Mouse (Mus musculus) CH12.LX (cell line): ENCODE data around the gene Cep44.

ENCODE experiments used
- CTCF ChIP-seq, 2 experiments: IDR thresholded peaks in 1 of 2; conservative IDR thresholded peaks in 1 of 2; 2 replicates each; pipeline ENCODE4 v1.5.1; 2011 to 2012; ENCODE audit warnings: low read depth in 2 of 2, low read length in 2 of 2, improper control_type of control experiment in 1 of 2, inconsistent platforms in 1 of 2, mild to moderate bottlenecking in 1 of 2, moderate library complexity in 1 of 2
- GABPA ChIP-seq: IDR thresholded peaks from 2 replicates; pipeline ENCODE4 v1.6.1; 2012; ENCODE audit warnings: low read depth, low read length, improper control_type of control experiment, inconsistent platforms; ENCODE audit not compliant: insufficient replicate concordance
- HCFC1 ChIP-seq: IDR thresholded peaks from 2 replicates; pipeline ENCODE4 v1.6.1; 2012; ENCODE audit warnings: low read depth, mild to moderate bottlenecking, inconsistent platforms, low read length, improper control_type of control experiment
- IRF4 ChIP-seq: IDR thresholded peaks from 2 replicates; pipeline ENCODE4 v1.6.1; 2014; ENCODE audit warnings: low read depth, mild to moderate bottlenecking, inconsistent platforms, low read length, improper control_type of control experiment
- MAFK ChIP-seq: IDR thresholded peaks from 2 replicates; pipeline ENCODE4 v1.6.1; 2011; ENCODE audit warnings: low read length, improper control_type of control experiment; ENCODE audit not compliant: insufficient replicate concordance
- NELFE ChIP-seq: IDR thresholded peaks from 2 replicates; pipeline ENCODE4 v1.6.1; 2011; ENCODE audit warnings: low read depth, low read length, improper control_type of control experiment
- PAX5 ChIP-seq: IDR thresholded peaks from 2 replicates; pipeline ENCODE4 v1.6.1; 2012; ENCODE audit warnings: low read length, inconsistent platforms, mixed read lengths
- POLR2A ChIP-seq: IDR thresholded peaks from 2 replicates; pipeline ENCODE4 v1.6.1; 2011; ENCODE audit warnings: low read depth, mild to moderate bottlenecking, improper control_type of control experiment, low read length
- RAD21 ChIP-seq: IDR thresholded peaks from 2 replicates; pipeline ENCODE4 v1.6.1; 2011; ENCODE audit warnings: low read depth, mild to moderate bottlenecking, low read length, improper control_type of control experiment, moderate library complexity
- USF1 ChIP-seq: IDR thresholded peaks from 2 replicates; pipeline ENCODE4 v1.6.1; 2014; ENCODE audit warnings: low read depth, mild to moderate bottlenecking, inconsistent platforms, low read length, improper control_type of control experiment
- ZC3H11A ChIP-seq: IDR thresholded peaks from 2 replicates; pipeline ENCODE4 v1.6.1; 2012; ENCODE audit warnings: low read depth, mild to moderate bottlenecking, inconsistent platforms, low read length, improper control_type of control experiment

DNA sequence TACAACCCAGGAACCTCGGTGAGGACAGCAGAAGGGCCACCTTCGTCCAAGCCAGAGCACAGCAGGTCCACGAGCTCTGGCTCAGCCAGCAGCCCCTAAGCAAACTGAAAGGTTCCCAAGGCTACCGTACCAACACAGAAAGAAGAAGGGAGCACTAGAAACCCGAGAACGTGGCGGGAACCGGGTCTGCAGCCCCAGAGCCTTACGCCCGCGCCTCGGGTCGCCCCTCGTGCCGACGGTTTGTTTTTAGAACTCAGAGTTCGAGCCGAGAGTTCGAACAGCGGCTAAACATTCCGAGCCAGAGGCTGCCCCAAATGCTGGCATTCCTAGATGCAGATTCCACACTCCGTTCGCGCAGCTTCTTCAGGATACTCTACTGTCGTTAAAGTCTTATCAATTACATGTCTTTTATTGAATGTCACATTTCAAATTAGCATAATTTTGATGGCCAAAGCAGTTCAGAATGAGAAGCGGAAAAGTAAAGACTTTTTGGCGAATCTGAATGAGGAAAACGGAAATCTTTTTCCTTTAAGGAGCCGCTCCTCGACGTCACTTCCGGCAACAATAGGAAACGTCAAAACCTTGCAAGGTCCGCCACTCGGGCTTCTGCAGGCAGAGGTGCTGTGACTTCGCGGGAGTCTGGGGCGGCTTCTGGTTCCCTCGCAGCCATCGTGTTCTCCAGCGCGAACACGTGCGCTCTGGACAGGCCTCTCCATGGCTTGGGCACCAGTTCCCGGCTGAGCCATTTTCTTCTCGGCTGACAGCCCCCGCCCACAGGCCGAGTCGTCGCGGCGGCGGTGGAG, at the start of gene Cep44, which contains the start of gene Fbxo8:
- 0 out of 2 replicates have a peak, but pooled peaks have one; percentile 26 for TF ChIP-seq IRF4
- TF ChIP-seq PAX5 = no peak
- peak; percentile 57 for TF ChIP-seq POLR2A
- peak; percentile 100 for TF ChIP-seq ZC3H11A
- no peak for TF ChIP-seq RAD21
- TF ChIP-seq GABPA = no peak; the same call in 1 of the 2 replicates
- no peak for TF ChIP-seq MAFK
- no peak for TF ChIP-seq CTCF (conservative IDR thresholded peaks at IDR 0.05 in 1 of 2, IDR thresholded peaks at IDR 0.05 in 1 of 2; ENCODE audit: low read depth in 2 of 2, low read length in 2 of 2)
- peak; percentile 62; the same call in 1 of the 2 replicates for TF ChIP-seq NELFE
- peak; percentile 89 for TF ChIP-seq HCFC1
- no peak for TF ChIP-seq USF1
